Mouse (Mus musculus): Measurements from ENCODE around the gene Zfp941. TPM values are rescaled to one million over a fixed set of nuclear protein-coding genes. Genes with fewer than 3 reads are reported as not detected.

Gene Zfp941
- polyA plus RNA-seq, 1 experiment from 2014 or later = 32.3 TPM

- H3K27ac ChIP-seq (ENCODE audit: low read depth, low read length) = no peak overlapping the region
- peaks cover 23% of the 10 kb centered on the region for H3K36me3 ChIP-seq (ENCODE audit: control insufficient read depth, insufficient read depth, low read length)
- peak overlapping the region; percentile 89 for H3K4me3 ChIP-seq (ENCODE audit: low read length)
- peak overlapping the region; percentile 91; the same call in 1 of the 2 replicates for H3K9ac ChIP-seq (ENCODE audit: low read depth, low read length)
- no peaks in the 10 kb centered on the region for H3K27me3 ChIP-seq (replicated peaks; ENCODE audit: control insufficient read depth, insufficient read depth, low read length)
- H3K4me1 ChIP-seq (ENCODE audit: control insufficient read depth, insufficient read depth, low read depth, low read length) = peaks cover 29% of the 10 kb centered on the region
- 82% methylated on average over 9 of the region's 9 CpGs for WGBS
- H3K9me3 ChIP-seq (ENCODE audit: control insufficient read depth, low read length) = no peaks in the 10 kb centered on the region
- ATAC-seq = no peak
- H3K4me2 ChIP-seq (ENCODE audit: low read length) = peak overlapping the region; percentile 97
Observed at GRCm38 (mm10) chr7:140855181-140855580, 33.2 kb upstream of the Zfp941 start.

DNA sequence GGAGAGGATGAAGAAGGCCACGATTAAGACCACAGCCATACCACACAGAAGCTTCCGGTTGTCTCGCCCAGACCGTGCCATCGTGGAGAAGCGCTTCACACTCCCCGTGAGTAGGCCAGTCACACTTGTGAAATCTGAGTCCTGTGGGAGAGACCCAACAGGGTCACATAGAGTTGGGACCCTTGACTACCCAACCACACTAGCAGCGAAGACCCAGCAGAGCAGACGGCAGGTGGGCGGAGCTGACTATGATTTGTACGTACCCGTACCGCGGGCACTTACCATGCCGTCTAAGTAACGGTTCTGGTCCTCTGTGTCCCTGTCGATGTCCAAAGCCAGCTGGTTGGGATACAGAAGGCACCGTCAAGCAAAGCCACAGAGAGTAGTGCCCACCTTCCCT, 32.5 kb upstream of the Zfp941 start:
- Histone ChIP-seq H3K27ac (ENCODE audit: low read depth, low read length) (no peak overlapping the region), H3K4me3 (ENCODE audit: low read length) (no peak overlapping the region), H3K36me3 (ENCODE audit: control insufficient read depth, insufficient read depth, low read length) (peaks cover 20% of the 10 kb centered on the region), H3K9ac (ENCODE audit: low read depth, low read length) (no peak overlapping the region), H3K27me3 (replicated peaks; ENCODE audit: control insufficient read depth, insufficient read depth, low read length) (no peaks in the 10 kb centered on the region), H3K9me3 (ENCODE audit: control insufficient read depth, low read length) (no peaks in the 10 kb centered on the region), H3K4me1 (ENCODE audit: control insufficient read depth, insufficient read depth, low read depth, low read length) (peaks cover 27% of the 10 kb centered on the region), H3K4me2 (ENCODE audit: low read length) (no peak overlapping the region)
- ATAC-seq = no peak
- WGBS = 95% methylated on average over 18 of the region's 18 CpGs

- H3K27me3 ChIP-seq (replicated peaks; ENCODE audit: control insufficient read depth, insufficient read depth, low read length) = no peaks in the 10 kb centered on the region
- H3K4me1 ChIP-seq (ENCODE audit: control insufficient read depth, insufficient read depth, low read depth, low read length) = peaks cover 16% of the 10 kb centered on the region
- peaks cover 18% of the 10 kb centered on the region for H3K36me3 ChIP-seq (ENCODE audit: control insufficient read depth, insufficient read depth, low read length)
- ATAC-seq = no peak
- H3K4me3 ChIP-seq (ENCODE audit: low read length) = no peak overlapping the region
- no peak overlapping the region for H3K4me2 ChIP-seq (ENCODE audit: low read length)
- H3K9me3 ChIP-seq (ENCODE audit: control insufficient read depth, low read length) = no peaks in the 10 kb centered on the region
- no peak overlapping the region for H3K9ac ChIP-seq (ENCODE audit: low read depth, low read length)
- no peak overlapping the region for H3K27ac ChIP-seq (ENCODE audit: low read depth, low read length)
- WGBS = 87% methylated on average over 9 of the region's 9 CpGs
Observed at GRCm38 (mm10) chr7:140853386-140853785, 31.4 kb upstream of the Zfp941 start.

DNA sequence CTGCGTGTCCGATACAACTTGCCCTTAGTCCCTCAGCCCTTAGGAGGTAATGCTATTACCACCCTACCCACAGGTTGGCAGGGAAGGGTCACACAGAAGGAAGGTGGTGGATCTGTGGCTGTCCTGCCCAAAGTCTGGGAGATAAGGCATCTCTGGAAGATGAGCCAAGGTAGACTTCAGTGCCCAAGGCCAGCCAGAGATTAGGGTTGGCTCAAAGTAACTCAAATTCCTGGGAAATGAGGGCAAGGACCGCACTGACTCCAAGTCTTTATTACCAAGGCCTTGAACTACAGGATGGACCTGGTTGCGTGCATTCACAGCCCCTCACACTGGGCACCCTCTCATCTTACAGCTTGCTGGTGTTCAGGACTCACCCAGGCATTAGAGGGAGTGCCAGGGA, 29.9 kb upstream of the Zfp941 start:
- peaks cover 18% of the 10 kb centered on the region for H3K36me3 ChIP-seq (ENCODE audit: control insufficient read depth, insufficient read depth, low read length)
- no peak overlapping the region for H3K27ac ChIP-seq (ENCODE audit: low read depth, low read length)
- ATAC-seq = no peak
- no peak overlapping the region for H3K4me3 ChIP-seq (ENCODE audit: low read length)
- H3K27me3 ChIP-seq (replicated peaks; ENCODE audit: control insufficient read depth, insufficient read depth, low read length) = no peaks in the 10 kb centered on the region
- 93% methylated on average over 4 of the region's 4 CpGs for whole genome bisulfite sequencing
- peaks cover 8% of the 10 kb centered on the region for H3K4me1 ChIP-seq (ENCODE audit: control insufficient read depth, insufficient read depth, low read depth, low read length)
- no peak overlapping the region for H3K4me2 ChIP-seq (ENCODE audit: low read length)
- H3K9me3 ChIP-seq (ENCODE audit: control insufficient read depth, low read length) = no peaks in the 10 kb centered on the region
- no peak overlapping the region for H3K9ac ChIP-seq (ENCODE audit: low read depth, low read length)

DNA sequence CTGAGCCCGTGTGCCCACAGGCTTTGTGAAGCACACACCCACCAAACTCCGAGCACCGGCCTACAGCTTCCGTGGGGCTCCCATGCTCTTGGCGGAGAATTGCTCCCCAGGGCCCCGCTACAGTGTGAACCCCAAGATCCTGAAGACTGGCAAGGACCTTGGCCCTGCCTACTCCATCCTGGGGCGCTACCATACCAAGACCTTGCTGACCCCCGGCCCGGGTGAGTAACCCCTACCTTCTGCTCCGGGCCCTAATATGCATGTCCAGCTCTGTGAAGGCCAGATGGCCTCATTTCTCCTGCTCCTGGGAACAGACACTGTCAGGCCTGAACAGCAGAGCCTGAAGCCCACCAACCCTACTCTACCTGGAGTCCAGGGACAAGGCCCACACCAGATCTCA, 26.6 kb upstream of the Zfp941 start:
- H3K27ac ChIP-seq (ENCODE audit: low read depth, low read length) = no peak overlapping the region
- H3K36me3 ChIP-seq (ENCODE audit: control insufficient read depth, insufficient read depth, low read length) = peaks cover 18% of the 10 kb centered on the region
- WGBS = 95% methylated on average over 10 of the region's 10 CpGs
- H3K4me2 ChIP-seq (ENCODE audit: low read length) = no peak overlapping the region
- H3K4me1 ChIP-seq (ENCODE audit: control insufficient read depth, insufficient read depth, low read depth, low read length) = no peaks in the 10 kb centered on the region
- H3K27me3 ChIP-seq (replicated peaks; ENCODE audit: control insufficient read depth, insufficient read depth, low read length) = 0 out of 2 replicates have a peak, but pooled peaks cover 3% of the 10 kb centered on the region
- ATAC-seq = no peak
- H3K9ac ChIP-seq (ENCODE audit: low read depth, low read length) = no peak overlapping the region
- no peaks in the 10 kb centered on the region for H3K9me3 ChIP-seq (ENCODE audit: control insufficient read depth, low read length)
- H3K4me3 ChIP-seq (ENCODE audit: low read length) = no peak overlapping the region

GRCm38 (mm10) chr7:140847755-140848580, 26.0 kb upstream of the Zfp941 start, which contains the start of gene Odf3:
Gene Odf3, plus strand, starts transcription at chr7:140847805.
- no peak within 1 kb of the TSS for H3K9ac ChIP-seq (ENCODE audit: low read depth, low read length)
- no peak within 1 kb of the TSS for H3K4me3 ChIP-seq (ENCODE audit: low read length)
- 0 out of 2 replicates have a peak, but pooled peaks cover 3% of the 10 kb centered on the region for H3K27me3 ChIP-seq (replicated peaks; ENCODE audit: control insufficient read depth, insufficient read depth, low read length)
- no peaks in the 10 kb centered on the region for H3K9me3 ChIP-seq (ENCODE audit: control insufficient read depth, low read length)
- H3K27ac ChIP-seq (ENCODE audit: low read depth, low read length) = no peak within 1 kb of the TSS
- H3K4me2 ChIP-seq (ENCODE audit: low read length) = no peak within 1 kb of the TSS
- peaks cover 12% of the 10 kb centered on the region for H3K36me3 ChIP-seq (ENCODE audit: control insufficient read depth, insufficient read depth, low read length)
- H3K4me1 ChIP-seq (ENCODE audit: control insufficient read depth, insufficient read depth, low read depth, low read length) = no peaks in the 10 kb centered on the region
- 62% methylated on average over 11 of the region's 11 CpGs for WGBS
- ATAC-seq = 0 out of 2 replicates have a peak, but pooled peaks have one; percentile 7

- WGBS = 90% methylated on average over 10 of the region's 10 CpGs
Observed at GRCm38 (mm10) chr7:140846676-140847075, 24.7 kb upstream of the Zfp941 start.

DNA sequence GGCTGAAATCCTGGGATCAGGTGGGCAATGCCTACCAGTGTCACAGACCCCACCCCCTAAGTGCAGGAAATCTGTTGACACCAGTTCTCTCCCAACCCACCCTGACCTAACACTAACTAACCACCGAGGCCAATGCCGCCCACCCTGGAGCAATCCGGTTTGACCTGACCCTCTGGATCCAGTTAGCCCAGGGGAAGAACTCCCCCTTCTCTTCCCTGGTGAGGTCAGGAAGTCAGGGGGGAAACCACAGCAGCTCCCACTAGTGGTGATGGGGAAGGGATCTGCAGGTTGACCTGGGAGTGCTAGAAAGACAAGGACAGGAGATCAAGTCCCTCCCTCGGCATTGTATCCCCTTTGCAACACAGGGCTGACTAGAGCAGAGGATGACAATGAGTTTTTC, 23.7 kb upstream of the Zfp941 start:
- ATAC-seq = no peak
- no peaks in the 10 kb centered on the region for H3K36me3 ChIP-seq (ENCODE audit: control insufficient read depth, insufficient read depth, low read length)
- WGBS = 54% methylated on average over 4 of the region's 4 CpGs

More at GRCm38 (mm10) chr7:140846676-140847075, 24.7 kb upstream of the Zfp941 start:
- Histone ChIP-seq H3K4me1 (ENCODE audit: control insufficient read depth, insufficient read depth, low read depth, low read length) (no peaks in the 10 kb centered on the region), H3K9me3 (ENCODE audit: control insufficient read depth, low read length) (no peaks in the 10 kb centered on the region), H3K4me3 (ENCODE audit: low read length) (no peak overlapping the region), H3K9ac (ENCODE audit: low read depth, low read length) (no peak overlapping the region), H3K27ac (ENCODE audit: low read depth, low read length) (no peak overlapping the region), H3K27me3 (replicated peaks; ENCODE audit: control insufficient read depth, insufficient read depth, low read length) (0 out of 2 replicates have a peak, but pooled peaks cover 3% of the 10 kb centered on the region), H3K4me2 (ENCODE audit: low read length) (no peak overlapping the region), H3K36me3 (ENCODE audit: control insufficient read depth, insufficient read depth, low read length) (peaks cover 4% of the 10 kb centered on the region)
- no peak for ATAC-seq

DNA sequence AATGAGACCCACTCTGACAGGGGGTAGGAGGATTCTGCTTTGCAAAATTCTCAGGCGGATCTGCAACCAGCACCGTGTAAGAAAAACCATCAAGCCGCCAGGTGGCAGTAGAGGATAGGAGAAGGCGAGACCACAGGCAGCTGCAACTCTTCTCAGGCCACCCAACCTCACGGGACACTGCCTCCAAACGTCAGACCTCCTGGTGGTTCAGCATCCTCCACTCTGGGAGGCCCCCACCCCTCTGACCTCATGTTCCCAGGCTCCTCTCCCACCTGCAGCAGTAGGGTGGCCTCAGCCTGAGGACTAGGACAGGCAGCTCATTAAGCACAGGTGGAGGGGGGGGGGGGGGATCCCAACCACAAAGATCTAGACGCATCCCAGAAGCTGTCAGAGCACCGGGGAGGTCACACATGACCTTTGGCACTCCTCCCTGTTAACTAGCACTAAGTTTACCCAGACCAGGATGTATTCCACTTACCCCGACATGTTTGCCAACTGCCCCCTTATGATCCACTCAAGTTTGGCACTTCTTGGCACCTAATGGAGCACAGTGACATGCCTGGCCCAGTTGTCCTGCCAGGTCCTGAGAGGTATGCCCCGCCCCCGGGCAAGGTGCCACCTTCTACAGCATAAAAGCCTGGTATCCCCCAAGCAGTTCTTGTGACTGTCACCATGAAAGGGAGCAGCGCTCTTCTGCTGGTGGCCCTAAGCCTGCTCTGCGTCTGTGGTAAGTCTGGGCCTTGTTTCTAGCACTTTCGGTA, 23.1 kb upstream of the Zfp941 start, which contains the start of gene Scgb1c1:
Gene Scgb1c1 (plus strand): TSS at position 643 of the 761 bp plus-strand sequence.
- Histone ChIP-seq H3K27ac (ENCODE audit: low read depth, low read length) (no peak within 1 kb of the TSS), H3K4me3 (ENCODE audit: low read length) (no peak within 1 kb of the TSS), H3K9me3 (ENCODE audit: control insufficient read depth, low read length) (no peaks in the 10 kb centered on the region), H3K27me3 (replicated peaks; ENCODE audit: control insufficient read depth, insufficient read depth, low read length) (0 out of 2 replicates have a peak, but pooled peaks cover 6% of the 10 kb centered on the region), H3K4me2 (ENCODE audit: low read length) (no peak within 1 kb of the TSS), H3K36me3 (ENCODE audit: control insufficient read depth, insufficient read depth, low read length) (no peaks in the 10 kb centered on the region), H3K9ac (ENCODE audit: low read depth, low read length) (no peak within 1 kb of the TSS), H3K4me1 (ENCODE audit: control insufficient read depth, insufficient read depth, low read depth, low read length) (no peaks in the 10 kb centered on the region)
- 29% methylated on average over 14 of the region's 14 CpGs for WGBS
- peak; percentile 85 for ATAC-seq

More for the DNA sequence above, 23.7 kb upstream of the Zfp941 start:
- Histone ChIP-seq H3K4me3 (ENCODE audit: low read length) (no peak overlapping the region), H3K4me1 (ENCODE audit: control insufficient read depth, insufficient read depth, low read depth, low read length) (no peaks in the 10 kb centered on the region), H3K9ac (ENCODE audit: low read depth, low read length) (no peak overlapping the region), H3K4me2 (ENCODE audit: low read length) (no peak overlapping the region), H3K27ac (ENCODE audit: low read depth, low read length) (no peak overlapping the region), H3K9me3 (ENCODE audit: control insufficient read depth, low read length) (no peaks in the 10 kb centered on the region), H3K27me3 (replicated peaks; ENCODE audit: control insufficient read depth, insufficient read depth, low read length) (0 out of 2 replicates have a peak, but pooled peaks cover 6% of the 10 kb centered on the region)

All from hindbrain, embryonic 16.5 days (tissue).